Mouse (Mus musculus): ENCODE results near the gene Tmem120a. TPM values are rescaled to one million over a fixed set of nuclear protein-coding genes. Genes with fewer than 3 reads are reported as not detected.
A peak's percentile ranks its signal among the peaks of the same experiment; 100 is the strongest.

The Tmem120a gene
- 37.1 and 41.5 TPM in 2 replicates for polyA plus RNA-seq (2012; ENCODE audit: insufficient read depth, insufficient read length, missing spikeins)

GRCm38 (mm10) chr5:135743741-135744609, at the start of gene Tmem120a:
TSS of gene Tmem120a (minus strand) at chr5:135744448.
- Histone ChIP-seq H3K27ac (ENCODE audit: insufficient read depth, low read depth, low read length) (peak within 1 kb of the TSS; percentile 42), H3K4me1 (ENCODE audit: control insufficient read depth, insufficient read depth, low read length) (peaks cover 19% of the 10 kb centered on the region), H3K4me3 (ENCODE audit: insufficient read depth, low read length) (peak within 1 kb of the TSS; percentile 98)
- TF ChIP-seq POLR2A (IDR thresholded peaks at IDR 0.05; ENCODE audit: borderline replicate concordance, low read depth, low read length) (no peak), CTCF (IDR thresholded peaks at IDR 0.05; ENCODE audit: low read depth, low read length) (no peak)

- Histone ChIP-seq H3K4me1 (ENCODE audit: control insufficient read depth, insufficient read depth, low read length) (peaks cover 26% of the 10 kb centered on the region), H3K27ac (ENCODE audit: insufficient read depth, low read depth, low read length) (no peak overlapping the region), H3K4me3 (ENCODE audit: insufficient read depth, low read length) (no peak overlapping the region)
- TF ChIP-seq POLR2A (IDR thresholded peaks at IDR 0.05; ENCODE audit: borderline replicate concordance, low read depth, low read length) (no peak), CTCF (IDR thresholded peaks at IDR 0.05; ENCODE audit: low read depth, low read length) (no peak)
These were observed 38.7 kb upstream of the Tmem120a start for GRCm38 (mm10) chr5:135782901-135783300.

GRCm38 (mm10) chr5:135780331-135780730, 36.1 kb upstream of the Tmem120a start:
- Histone ChIP-seq H3K4me1 (ENCODE audit: control insufficient read depth, insufficient read depth, low read length) (peaks cover 31% of the 10 kb centered on the region), H3K4me3 (ENCODE audit: insufficient read depth, low read length) (peak overlapping the region; percentile 69), H3K27ac (ENCODE audit: insufficient read depth, low read depth, low read length) (peak overlapping the region; percentile 15; the same call in 1 of the 2 replicates)
- TF ChIP-seq POLR2A (IDR thresholded peaks at IDR 0.05; ENCODE audit: borderline replicate concordance, low read depth, low read length): no peak
- no peak for TF ChIP-seq CTCF (IDR thresholded peaks at IDR 0.05; ENCODE audit: low read depth, low read length)

DNA sequence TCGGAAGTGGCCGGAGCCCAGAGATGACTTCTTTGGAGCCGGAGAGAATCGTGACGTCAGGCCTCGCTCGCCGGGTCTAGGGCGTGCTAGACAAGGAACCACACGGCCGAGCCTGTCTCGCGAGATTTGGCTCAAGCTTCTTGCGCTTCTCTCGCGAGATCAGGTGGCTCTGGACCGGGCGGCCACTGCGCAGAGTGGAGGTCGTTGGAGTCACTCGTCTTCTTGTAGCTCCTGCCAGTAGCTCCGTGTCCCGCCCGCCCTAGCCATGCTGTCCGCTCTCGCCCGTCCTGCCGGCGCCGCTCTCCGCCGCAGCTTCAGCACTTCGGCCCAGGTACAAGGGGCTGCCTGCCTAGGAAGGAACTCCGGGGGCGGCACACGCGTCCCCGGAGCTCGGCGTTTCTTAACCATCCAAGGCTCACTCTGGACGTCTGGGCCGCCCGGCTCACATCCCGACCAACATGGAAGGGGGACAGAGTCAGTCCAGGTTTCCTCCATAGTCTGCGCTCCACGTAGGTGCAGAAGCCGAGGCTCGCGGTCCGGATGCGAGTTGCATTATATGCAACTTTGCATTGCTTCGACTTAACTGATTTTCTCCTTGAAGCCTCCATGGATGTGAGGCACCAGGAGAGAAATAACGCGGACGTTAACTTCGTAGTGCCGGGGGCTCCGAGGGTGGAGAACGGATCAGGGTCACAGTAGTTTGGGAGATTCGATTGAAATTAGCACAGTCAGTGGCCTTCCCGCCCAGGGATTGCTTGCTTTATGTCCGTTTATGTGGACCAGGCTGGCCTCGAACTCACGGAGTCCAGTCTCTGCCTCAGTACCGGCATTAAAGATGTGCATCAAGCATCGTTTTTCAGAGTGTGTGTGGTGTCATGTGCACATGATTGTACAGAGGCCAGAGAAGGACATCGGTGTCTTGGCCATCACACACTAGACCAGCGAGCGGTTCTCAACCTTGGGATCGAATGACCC, 34.5 kb upstream of the Tmem120a start, which contains the start of gene Mdh2:
Gene Mdh2, plus strand, starts transcription at position 10 of the 975 bp plus-strand sequence.
- peaks cover 31% of the 10 kb centered on the region for H3K4me1 ChIP-seq (ENCODE audit: control insufficient read depth, insufficient read depth, low read length)
- peak within 1 kb of the TSS; percentile 70 for H3K4me3 ChIP-seq (ENCODE audit: insufficient read depth, low read length)

GRCm38 (mm10) chr5:135777796-135778470, 33.7 kb upstream of the Tmem120a start, which contains the start of gene Styxl1:
TSS of gene Styxl1 (minus strand) at chr5:135778385.
- peak within 1 kb of the TSS; percentile 70 for H3K4me3 ChIP-seq (ENCODE audit: insufficient read depth, low read length)

More for the DNA sequence above, 34.5 kb upstream of the Tmem120a start, which contains the start of gene Mdh2:
- H3K27ac ChIP-seq (ENCODE audit: insufficient read depth, low read depth, low read length): peak within 1 kb of the TSS; percentile 84
- TF ChIP-seq CTCF (IDR thresholded peaks at IDR 0.05; ENCODE audit: low read depth, low read length) (no peak), POLR2A (IDR thresholded peaks at IDR 0.05; ENCODE audit: borderline replicate concordance, low read depth, low read length) (0 out of 2 replicates have a peak, but pooled peaks have one; percentile 6)

DNA sequence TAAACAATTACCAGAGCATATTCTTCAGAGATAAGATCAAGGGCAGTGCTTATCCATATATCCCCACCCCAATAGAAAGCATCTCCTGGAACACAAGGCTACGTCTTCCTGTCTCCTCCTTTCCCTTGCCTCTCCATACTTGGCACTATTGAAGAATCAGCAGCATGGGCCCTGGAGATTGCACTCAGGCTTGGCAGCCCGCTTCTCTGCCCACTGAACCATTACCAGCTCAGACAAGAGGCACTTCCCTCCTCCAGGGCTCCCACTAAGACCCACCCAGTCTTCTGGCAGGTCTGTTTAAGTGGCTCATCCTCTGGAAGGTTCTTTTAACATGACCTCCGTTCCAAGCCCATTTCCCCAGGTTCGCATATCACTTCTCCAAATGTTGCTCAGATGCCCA, 32.3 kb upstream of the Tmem120a start:
- H3K4me1 ChIP-seq (ENCODE audit: control insufficient read depth, insufficient read depth, low read length): peaks cover 38% of the 10 kb centered on the region
- TF ChIP-seq POLR2A (IDR thresholded peaks at IDR 0.05; ENCODE audit: borderline replicate concordance, low read depth, low read length) (no peak), CTCF (IDR thresholded peaks at IDR 0.05; ENCODE audit: low read depth, low read length) (no peak)
- no peak overlapping the region for H3K27ac ChIP-seq (ENCODE audit: insufficient read depth, low read depth, low read length)
- no peak overlapping the region for H3K4me3 ChIP-seq (ENCODE audit: insufficient read depth, low read length)

More at GRCm38 (mm10) chr5:135777796-135778470, 33.7 kb upstream of the Tmem120a start, which contains the start of gene Styxl1:
- Histone ChIP-seq H3K4me1 (ENCODE audit: control insufficient read depth, insufficient read depth, low read length) (peaks cover 31% of the 10 kb centered on the region), H3K27ac (ENCODE audit: insufficient read depth, low read depth, low read length) (peak within 1 kb of the TSS; percentile 84)
- TF ChIP-seq CTCF (IDR thresholded peaks at IDR 0.05; ENCODE audit: low read depth, low read length): no peak
- TF ChIP-seq POLR2A (IDR thresholded peaks at IDR 0.05; ENCODE audit: borderline replicate concordance, low read depth, low read length): no peak

- H3K4me3 ChIP-seq (ENCODE audit: insufficient read depth, low read length): no peak overlapping the region
- peaks cover 19% of the 10 kb centered on the region for H3K4me1 ChIP-seq (ENCODE audit: control insufficient read depth, insufficient read depth, low read length)
- H3K27ac ChIP-seq (ENCODE audit: insufficient read depth, low read depth, low read length): no peak overlapping the region
- TF ChIP-seq CTCF (IDR thresholded peaks at IDR 0.05; ENCODE audit: low read depth, low read length): no peak
- TF ChIP-seq POLR2A (IDR thresholded peaks at IDR 0.05; ENCODE audit: borderline replicate concordance, low read depth, low read length): no peak
These were observed 28.3 kb upstream of the Tmem120a start for GRCm38 (mm10) chr5:135772519-135772918.

- TF ChIP-seq POLR2A (IDR thresholded peaks at IDR 0.05; ENCODE audit: borderline replicate concordance, low read depth, low read length) (no peak), CTCF (IDR thresholded peaks at IDR 0.05; ENCODE audit: low read depth, low read length) (no peak)
- Histone ChIP-seq H3K4me3 (ENCODE audit: insufficient read depth, low read length) (no peak overlapping the region), H3K4me1 (ENCODE audit: control insufficient read depth, insufficient read depth, low read length) (no peaks in the 10 kb centered on the region), H3K27ac (ENCODE audit: insufficient read depth, low read depth, low read length) (no peak overlapping the region)
These were observed 20.7 kb upstream of the Tmem120a start for GRCm38 (mm10) chr5:135764971-135765370.

GRCm38 (mm10) chr5:135763526-135763925, 19.3 kb upstream of the Tmem120a start:
- H3K4me3 ChIP-seq (ENCODE audit: insufficient read depth, low read length): no peak overlapping the region
- H3K27ac ChIP-seq (ENCODE audit: insufficient read depth, low read depth, low read length): no peak overlapping the region
- TF ChIP-seq POLR2A (IDR thresholded peaks at IDR 0.05; ENCODE audit: borderline replicate concordance, low read depth, low read length) (no peak), CTCF (IDR thresholded peaks at IDR 0.05; ENCODE audit: low read depth, low read length) (peak; percentile 88)
- no peaks in the 10 kb centered on the region for H3K4me1 ChIP-seq (ENCODE audit: control insufficient read depth, insufficient read depth, low read length)
